Mouse (Mus musculus): Measurements from ENCODE around the gene Gata5. TPM values are rescaled to one million over a fixed set of nuclear protein-coding genes. Genes with fewer than 3 reads are reported as not detected.

Gata5 gene
- not detected for total RNA-seq (2021)
- long read RNA-seq: 0 reads

DNA sequence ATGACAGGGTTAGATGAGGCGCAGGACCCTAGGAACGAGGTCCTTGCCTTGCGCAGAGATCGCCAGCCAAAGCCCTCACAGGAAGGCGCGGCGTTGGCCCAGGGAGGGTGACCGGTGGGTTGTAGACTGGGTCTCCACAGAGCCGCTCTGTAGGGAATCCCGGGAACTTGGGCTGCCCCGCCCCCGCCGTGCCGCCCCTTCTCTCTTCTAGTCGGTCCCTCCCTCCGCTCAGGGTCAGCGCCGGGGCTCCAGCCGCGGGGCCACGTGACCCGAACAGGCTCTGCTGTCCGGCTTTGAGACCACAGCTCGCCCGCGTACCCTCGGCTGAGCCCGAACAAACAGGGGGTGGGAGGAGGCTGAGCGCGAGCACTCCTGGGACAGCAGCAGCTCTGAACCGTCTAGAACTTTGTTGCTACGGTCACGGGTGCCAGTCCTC lies at the start of gene Gata5:
TSS of gene Gata5 (minus strand) at position 149 of the 436 bp plus-strand sequence.
- no peak for DNase-seq (ENCODE audit: low spot score in 2 of 2)

DNA sequence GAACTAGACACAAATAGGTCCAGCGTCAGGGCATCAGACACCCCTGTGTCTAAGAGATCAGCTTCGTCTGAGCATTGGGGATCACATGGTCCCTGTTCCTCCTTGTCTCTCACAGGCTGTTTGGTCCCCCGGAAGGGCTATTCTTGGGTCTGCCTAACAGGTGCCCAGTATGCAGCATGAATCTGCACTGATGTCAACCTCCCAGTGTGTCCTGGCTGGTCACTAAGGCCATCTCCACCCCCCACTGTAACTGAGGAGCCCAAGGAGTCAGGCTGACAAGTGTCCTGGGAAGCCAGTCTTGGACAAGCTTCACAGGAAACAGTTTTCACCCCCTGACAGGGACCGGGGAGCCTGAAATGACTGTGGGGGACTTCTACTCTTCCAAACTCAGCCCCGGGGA lies 42.2 kb upstream of the Gata5 start:
- DNase-seq (ENCODE audit: low spot score in 2 of 2): no peak

DNA sequence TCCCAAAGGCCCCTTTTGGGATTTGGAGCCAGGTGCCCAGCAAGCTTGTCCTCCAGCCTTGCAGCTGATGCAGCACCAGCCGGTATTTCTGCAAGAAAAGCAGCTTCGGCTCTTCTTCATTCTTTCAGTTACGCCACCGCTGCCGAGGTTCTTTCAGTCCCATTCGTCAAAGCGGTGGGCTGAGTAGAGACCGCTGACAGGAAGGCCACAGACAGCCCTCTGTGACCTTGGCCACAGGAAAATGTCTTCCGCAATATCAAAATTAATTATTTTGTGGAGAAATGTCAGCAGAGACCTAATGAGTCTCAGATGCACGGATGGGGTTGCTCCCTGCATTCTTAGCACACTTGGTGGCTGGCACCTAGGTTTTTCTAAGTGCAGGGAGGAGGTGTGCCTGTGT lies 38.8 kb upstream of the Gata5 start:
- no peak for DNase-seq (ENCODE audit: low spot score in 2 of 2)

DNA sequence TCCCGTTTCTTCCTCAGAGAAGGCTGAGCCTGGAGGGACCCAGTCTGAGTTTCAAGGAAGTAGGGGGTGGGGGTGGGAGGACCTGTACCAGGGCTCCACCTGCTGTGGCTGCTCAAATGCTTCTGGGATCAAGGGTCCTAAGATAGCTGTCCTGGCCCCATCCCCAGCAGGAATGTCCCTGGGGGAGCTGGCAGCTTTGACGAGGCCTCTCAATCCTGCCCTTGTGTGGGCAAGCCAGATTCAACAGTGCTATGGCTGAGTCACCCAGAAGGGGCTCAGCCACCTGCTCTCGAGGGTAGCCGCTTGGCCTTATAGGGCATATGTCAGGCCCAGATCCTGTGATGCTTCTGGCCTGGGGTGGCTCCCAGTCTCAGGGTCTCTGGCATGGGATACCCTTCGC lies 33.9 kb upstream of the Gata5 start:
- no peak for DNase-seq (ENCODE audit: low spot score in 2 of 2)

DNA sequence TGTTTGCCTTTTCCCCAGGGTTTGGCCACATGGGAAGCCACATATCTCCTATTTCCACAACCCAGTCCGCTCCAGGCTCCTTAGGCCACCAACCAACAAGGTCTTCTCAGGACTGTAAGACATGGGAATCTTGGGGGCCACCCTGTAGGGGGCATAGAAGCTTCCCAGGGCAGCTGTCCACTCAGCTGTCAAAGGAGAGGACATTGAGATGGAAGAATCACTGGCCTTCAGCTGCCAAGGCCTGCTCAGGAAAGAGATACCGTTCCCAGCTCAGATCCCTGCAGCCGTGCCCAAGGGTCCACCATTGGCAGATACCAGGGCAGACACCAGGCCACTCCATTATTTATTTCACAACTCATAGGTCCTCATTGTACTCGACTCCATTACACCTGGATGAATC lies 32.9 kb upstream of the Gata5 start:
- DNase-seq (ENCODE audit: low spot score in 2 of 2): no peak

DNA sequence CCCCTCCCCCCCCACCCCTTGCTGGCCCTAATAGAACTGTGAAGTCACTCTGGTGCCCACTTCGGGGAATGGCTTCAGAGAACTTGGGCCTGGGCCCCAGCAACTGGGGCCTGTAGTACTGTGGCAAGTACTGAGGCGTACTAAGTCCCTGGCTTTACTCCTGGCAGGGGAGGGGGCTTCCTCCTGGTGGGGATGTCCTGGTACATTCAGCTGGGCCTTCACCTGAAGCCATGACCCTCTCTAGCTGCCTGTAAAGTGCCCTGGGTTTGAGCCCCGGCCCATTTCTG lies 28.9 kb upstream of the Gata5 start:
- no peak for DNase-seq (ENCODE audit: low spot score in 2 of 2)

DNA sequence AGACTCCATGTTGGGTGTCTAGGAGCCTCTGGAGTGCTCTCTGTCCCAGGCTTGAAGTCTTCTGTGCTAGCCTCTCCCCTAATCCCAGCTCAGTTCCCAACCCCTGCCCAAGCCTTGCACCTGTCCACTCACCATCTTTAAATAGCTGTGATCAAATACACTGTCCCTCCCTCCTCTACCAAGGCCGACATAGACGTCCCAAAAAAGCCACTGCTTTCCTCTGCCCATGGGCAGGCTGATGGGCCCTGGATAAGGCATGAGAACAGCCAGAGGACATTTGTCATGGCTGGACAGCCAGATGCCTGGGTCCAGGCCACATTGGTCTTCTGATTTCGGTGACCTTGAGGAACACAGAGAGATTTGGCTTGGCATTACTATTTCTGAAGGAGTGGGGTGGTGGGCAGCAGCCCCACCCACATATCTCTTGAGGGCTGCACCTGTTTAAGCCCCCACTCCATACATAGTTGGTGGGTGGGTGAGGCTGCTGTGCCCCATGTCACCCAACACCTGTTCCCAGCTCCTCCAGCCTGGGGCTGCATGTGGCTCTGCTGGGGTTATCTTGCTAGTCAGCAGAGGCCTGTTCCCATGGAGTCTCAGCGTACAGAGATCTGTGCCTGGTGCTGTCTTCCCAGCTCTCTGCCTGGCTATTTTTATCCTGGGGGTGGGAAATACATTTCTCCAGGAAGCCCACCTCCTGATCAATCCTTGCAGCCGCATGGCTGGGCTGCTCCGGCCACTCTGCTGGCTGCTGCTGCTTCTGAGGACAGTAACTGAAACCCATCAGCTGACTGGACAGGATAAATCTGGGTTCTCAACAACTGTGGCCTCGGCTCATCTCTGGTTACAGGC lies 28.3 kb upstream of the Gata5 start:
- no peak for DNase-seq (ENCODE audit: low spot score in 2 of 2)

DNA sequence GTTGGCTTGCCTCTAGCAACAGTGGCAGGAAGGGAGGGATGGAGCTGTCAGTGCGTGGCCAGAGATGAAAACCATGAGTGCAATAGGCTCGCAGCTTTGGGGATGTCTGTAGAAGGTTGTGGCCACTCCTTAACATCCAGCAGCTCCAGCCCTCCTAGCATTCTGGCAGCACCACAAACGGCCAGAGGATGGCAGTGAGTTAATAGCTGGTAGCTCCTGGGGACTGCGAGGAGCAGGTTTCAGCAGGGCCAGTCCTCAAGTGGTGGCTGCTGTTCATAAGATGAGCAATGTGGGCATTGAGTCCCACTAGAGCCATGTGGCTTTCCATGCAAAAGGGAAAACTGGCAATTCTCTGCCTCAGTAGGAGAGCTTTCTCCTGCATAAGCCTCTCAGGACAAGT lies 24.6 kb upstream of the Gata5 start:
- DNase-seq (ENCODE audit: low spot score in 2 of 2): no peak

DNA sequence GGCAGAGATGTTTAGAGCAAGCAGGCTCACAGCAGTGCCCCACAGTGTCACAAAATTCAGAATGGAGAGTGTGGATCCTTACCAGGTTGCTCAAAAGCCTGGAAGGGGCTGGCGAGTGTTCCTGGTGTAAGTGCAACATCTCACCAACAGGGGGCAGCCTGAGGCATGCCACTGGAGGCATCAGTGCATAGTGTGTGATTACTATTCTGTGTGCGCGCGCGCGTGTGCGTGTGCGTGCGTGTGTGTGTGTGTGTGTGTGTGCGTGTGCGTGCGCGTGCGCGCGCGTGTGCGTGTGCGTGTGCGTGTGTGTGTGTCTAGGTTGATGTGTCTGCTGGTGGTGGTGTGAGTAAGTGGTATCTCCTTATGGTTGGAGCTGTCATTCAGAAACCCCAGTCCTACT lies 18.8 kb upstream of the Gata5 start:
- peak; percentile 13 to 64 for DNase-seq (ENCODE audit: low spot score in 2 of 2)

DNA sequence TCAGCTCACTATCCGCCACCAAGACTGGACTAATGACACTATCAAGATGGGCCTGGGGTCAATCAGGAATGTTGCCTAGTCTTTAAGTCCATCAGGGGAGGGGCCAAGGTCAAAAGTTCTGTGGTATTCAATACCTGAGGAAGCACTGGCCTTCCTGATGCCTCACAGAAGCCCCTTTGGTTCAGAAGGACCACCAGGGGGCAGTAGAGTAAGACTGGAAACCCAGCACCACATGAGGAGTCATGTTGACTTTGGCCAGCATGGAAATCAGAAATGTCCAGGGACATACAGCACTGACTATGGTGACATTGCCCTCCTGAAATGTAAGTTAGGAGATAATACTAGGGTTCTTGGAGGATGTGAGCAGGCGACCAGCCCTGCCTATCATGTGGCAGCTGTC lies 16.2 kb upstream of the Gata5 start:
- DNase-seq (ENCODE audit: low spot score in 2 of 2): no peak

DNA sequence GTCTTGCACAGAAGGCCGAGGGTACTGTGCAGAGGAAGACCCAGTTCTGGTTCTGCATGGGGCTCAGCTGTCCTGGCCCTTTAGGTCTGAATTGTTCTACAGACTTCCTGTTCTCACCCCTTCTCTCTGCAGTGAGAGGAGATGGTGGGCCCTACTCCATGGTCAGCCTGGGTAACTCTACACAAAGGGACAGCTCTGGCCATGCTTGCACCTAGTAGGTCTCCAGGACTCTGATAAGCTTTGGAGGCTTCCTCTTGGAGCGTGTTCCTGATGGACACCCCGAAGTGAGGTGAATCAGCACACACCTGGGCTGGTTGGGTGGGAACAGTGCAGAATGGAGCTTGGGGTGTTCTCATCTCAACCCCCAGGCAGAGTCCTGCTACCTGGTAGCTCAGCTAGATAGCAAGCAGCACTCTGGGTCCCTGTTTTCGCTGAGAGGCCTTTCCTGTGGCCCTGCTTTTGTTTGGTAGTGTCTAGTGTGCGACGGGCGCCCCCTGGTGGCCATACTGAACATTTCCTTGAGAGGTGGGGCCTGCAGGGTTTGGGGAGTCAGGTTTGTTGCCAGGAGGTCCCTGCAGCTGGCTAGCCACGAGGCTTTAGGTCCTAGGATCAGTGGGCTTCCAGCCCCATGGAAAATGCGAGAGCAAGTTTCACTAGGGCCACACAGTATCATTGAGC lies 12.5 kb upstream of the Gata5 start:
- DNase-seq (ENCODE audit: low spot score in 2 of 2): peak; percentile 69 to 82

DNA sequence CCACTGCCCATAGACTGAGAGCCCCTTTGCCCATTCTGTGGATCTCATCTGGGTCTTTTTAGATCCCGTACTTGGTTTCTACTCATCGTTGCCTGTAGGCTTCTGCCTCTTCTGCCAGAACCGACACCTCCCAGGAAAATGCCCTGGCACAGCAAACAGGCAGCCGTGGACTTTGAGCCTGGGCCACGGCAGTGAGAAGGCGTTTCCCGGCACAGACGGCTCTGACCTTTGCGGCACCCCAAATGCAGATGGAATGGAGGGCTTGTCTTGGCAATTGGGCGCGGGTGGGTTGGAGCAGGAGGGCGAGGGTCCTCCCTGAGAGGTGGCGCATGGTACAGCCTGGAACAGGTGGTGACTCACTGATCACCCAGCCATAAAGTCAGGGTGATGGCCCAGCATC lies 8.6 kb upstream of the Gata5 start:
- no peak for DNase-seq (ENCODE audit: low spot score in 2 of 2)

DNA sequence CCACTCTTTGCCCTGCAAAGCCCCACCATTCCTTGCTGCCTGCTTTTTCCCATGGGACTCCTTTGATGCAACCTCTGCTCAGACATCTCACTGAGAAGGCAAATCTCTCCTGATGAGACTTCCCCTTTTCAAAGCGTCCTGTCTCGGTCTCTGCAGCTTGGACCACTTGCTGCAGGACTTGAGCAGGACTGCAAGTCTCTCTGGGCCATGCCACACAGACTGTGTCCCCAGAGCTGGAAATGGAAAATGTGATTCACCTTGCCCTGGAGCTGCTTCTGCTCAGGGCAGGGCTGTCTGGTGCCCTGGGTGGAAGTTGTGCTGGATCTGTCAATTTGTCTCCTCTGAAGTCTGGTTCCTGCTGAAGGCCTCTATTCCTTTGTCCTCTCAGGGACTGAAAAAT lies 7.7 kb upstream of the Gata5 start:
- no peak for DNase-seq (ENCODE audit: low spot score in 2 of 2)

DNA sequence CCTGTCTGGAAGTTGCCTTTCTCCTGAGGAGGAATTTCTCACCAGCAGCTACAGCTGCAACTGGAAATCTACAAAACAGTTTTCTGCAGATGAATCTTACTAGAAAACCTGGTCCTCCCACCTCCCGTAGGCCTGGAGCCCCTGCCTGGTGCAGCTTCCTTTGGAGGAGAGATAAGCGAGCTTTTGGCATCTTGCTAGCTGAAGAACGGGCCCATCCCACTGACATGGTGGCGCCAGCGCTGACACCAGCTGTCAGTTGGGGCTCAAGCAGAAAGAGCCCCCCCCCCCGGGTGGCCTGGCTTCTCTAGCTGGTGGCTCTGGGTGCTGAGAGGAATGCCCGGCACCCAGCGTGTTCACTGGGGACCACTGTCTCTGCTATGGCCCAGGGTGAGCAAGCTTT lies 6.7 kb upstream of the Gata5 start:
- DNase-seq (ENCODE audit: low spot score in 2 of 2): no peak

DNA sequence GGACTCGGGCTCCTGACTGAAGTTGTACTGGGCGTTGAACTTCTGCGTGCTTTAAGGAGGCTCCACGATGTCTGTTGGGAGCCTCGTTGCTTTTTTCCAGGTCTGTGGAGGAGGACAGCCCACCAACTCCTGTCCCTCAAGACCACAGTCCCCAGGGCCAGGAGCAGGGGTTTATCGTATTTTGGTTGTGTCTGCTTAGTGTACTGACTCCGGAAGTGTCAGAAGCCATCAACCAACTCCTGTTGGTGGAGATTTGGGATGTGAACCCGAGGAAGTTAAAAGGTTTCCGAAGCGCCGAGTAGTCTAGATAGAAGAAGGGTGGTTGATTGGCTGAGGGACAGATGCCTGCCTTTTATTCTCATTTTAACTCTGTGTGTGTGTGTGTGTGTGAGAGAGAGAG lies 5.4 kb upstream of the Gata5 start:
- no peak for DNase-seq (ENCODE audit: low spot score in 2 of 2)

DNA sequence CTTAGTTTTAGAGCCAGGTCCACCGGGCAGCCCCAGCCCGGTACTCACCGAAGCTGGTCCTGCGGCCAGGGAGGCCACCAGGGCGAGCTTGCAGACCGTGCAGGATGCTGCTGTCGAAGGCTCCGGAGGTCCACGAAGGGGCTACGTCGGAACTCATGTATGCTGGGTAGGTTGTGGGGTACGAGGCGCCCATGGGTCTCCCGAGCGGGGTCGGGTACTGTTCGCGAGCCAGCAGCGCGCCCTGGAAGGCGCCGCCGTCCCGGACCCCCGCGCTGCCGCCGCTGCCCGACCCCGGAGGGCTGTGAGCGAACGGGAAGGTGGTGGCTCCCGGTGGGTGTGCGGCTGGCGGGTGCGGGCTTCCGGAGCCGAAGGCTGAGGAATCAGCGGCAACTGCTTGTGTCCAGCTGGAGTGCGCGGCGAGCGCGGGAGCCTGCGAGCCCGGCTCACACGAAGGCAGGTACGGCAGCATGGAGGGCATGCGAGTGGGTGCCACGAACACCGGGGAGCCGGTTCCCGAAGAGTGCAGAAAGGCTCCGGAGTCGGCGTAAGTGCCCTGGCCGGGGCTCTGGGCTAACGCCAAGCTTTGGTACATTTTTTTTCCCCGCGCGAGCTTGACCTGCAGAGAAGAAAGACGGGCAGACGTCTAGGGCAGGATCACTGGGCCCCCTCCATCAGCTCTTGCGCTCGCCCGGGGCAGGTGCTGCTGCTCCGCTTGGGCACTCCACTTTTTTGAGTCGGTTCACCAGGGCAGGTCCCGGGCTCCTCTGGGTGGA lies 535 bp downstream of the Gata5 start:
- no peak for DNase-seq (ENCODE audit: low spot score in 2 of 2)

DNA sequence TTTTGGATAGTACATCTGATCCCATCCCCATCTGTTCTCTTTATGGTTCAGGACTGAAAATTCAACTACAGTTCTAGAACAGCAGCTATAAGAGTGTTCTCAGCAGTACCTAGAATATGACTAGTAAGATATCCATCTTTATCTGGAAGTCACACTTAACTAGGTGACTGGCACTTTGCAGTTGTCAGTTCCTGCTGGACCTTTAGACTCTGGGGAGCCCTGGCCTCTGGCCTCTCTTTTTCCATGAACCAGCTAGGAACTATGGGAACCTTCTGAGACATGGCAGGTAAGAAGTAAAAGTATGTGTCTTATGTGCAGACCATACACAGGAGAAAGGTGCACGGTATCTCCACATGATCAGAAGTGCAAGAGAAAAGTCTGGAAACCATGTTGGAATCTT lies 5.0 kb downstream of the Gata5 start:
- DNase-seq (ENCODE audit: low spot score in 2 of 2): no peak

DNA sequence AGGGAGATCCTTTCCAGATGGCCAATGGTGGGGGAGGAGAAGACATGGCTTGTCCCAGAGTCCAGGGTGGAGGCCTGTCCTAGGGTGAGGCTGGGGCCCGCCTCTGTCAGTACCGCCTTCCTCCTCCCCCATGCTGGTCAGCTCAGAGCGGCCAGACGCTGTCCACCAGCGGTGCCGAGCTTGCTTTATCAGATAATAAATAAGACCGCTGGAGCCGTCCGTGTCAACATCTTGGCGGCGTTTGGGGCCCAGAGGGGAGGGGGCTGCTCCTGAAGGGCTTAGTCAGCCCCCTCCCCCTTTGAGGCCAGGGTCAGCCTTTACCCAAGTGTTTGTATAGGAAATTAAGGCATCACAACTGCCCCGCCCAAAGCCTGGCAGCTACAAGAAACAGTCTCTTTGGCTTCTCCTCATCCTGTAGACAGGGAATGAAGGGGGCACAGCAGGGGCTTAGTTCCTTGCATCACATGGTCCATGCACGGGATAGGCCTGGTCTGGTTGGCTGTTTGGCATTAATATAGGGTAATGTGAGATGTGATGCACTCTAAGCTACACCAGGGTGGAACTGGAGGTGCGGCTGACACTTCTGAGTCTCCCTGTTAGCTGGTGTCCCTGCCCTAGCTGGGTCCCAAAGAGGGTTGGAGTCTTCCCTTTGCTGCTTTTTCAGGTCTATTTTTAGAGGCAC lies 11.7 kb downstream of the Gata5 start:
- no peak for DNase-seq (ENCODE audit: low spot score in 2 of 2)

DNA sequence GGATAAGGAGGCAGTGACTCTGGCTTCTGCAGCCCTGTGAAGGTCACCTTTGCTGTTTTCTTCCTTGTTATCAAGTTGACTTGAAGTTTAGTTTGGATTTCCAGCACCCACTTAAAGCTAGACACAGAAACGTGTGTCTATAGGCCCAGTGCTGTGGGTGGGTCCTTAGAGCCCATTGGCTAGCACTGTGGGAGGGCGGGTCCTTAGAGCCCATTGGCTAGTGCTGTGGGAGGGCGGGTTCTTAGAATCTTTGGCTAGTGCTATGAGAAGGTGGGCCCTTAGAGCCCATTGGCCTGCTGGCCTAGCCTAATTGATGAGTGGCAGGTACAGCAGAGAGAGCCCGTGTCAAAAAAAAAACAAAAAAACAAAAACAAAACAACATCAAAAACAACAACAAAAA lies 14.3 kb downstream of the Gata5 start:
- DNase-seq (ENCODE audit: low spot score in 2 of 2): no peak

DNA sequence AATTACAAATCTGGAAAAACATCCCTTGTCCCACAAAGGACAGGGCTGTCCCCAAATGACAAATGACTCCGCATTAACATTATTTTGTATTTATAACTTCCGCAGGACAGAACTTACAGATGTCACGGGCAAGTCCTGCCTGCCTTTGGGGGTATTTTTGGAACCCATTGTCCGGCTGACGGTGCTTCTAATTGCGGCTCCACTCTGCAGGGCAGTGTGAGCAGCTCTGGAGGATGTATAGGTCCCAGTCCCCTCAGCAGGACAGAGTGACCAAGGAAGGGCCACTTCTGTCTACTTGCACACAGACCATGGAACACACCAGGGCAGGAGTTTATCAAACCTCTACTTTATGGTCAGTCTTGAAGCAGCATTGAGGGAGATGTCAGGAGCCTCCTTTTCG lies 16.9 kb downstream of the Gata5 start:
- DNase-seq (ENCODE audit: low spot score in 2 of 2): no peak

DNA sequence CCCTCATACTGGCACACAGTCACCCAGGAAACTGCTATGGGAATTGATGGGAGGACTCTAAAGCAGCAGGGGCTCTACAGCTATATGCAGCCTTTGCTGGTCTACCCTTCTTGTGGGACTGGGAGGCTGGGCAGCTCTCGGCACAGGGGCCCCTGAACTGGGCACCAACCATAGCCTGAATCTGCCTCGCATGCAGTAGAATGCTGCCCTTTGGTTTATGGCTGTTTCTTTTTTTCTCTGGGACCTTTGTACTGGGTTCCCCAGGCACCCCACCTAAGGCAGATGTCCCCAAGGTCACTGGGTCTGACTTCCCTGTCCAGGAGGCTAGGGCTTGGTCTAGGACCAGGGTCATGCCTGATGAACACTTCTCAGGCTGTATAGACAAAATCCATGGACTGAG lies 20.2 kb downstream of the Gata5 start:
- no peak for DNase-seq (ENCODE audit: low spot score in 2 of 2)

DNA sequence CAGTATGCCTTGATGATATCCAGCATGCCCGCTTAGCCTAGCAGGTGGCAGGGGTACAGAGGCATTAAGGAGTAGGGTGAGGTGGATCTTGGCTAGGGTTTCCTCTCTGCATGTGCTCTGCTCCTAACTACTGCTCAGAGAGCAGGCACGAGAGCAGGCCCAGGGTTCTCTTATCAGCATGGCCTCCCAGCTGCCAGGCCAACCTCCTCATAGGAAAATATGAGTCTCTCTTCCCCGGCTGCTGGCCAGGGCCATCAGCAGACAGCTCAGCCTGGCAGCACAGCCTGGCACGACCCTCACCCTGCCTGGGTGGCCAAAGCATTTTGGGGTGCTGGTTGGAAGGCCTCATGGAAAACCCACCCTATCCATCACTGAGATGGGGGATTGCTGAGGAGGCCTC lies 23.4 kb downstream of the Gata5 start:
- no peak for DNase-seq (ENCODE audit: low spot score in 2 of 2)
